Mouse (Mus musculus) embryonic fibroblast, embryonic 13.5 days (primary cell): Measurements from ENCODE around the gene Babam2.

Source experiments
- CTCF ChIP-seq: IDR thresholded peaks from 2 replicates; pipeline ENCODE4 v1.5.1; 2011; ENCODE audit warnings: mild to moderate bottlenecking, control low read depth, low read length, moderate library complexity, borderline replicate concordance; ENCODE audit not compliant: insufficient read depth
- POLR2A ChIP-seq: IDR thresholded peaks from 2 replicates; pipeline ENCODE4 v1.6.1; 2011; ENCODE audit warnings: low read depth, mild to moderate bottlenecking, control low read depth, low read length, moderate library complexity

DNA sequence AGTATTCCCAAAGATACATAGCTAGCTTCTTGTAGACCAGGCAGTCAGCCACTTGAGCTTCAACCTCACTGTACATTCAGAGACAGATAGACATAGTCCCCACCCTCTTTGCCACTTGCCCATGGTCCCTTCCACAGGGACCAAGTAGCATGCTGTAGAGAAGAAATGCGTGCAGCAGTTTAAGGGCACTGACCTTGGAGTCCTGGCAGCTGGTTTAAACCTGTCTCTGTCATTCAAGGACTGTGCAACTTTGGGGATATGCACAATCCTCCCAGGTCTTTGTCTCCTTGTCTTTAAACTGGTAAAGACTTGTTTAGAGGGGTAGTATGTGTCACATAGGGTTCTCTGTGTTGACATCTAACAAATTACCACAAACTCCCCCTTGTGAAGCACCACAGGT lies 364.4 kb downstream of the Babam2 start:
- TF ChIP-seq CTCF (no peak), POLR2A (no peak)
